Mouse (Mus musculus) intestine, postnatal 0 days (tissue): Measurements from ENCODE around the gene Fli1. TPM values are rescaled to one million over a fixed set of nuclear protein-coding genes. Genes with fewer than 3 reads are reported as not detected.

Experiments
- ATAC-seq: fragments of 200-750 bp; cut with Nextera tagmentation; 2 replicates; pipeline ENCODE4 v1.8.0; 2017; ENCODE audit warnings: mild to moderate bottlenecking, moderate TSS enrichment, moderate library complexity
- H3K27ac ChIP-seq: fragments of 300-500 bp; sonication (generic); 2 replicates; pipeline ENCODE4 v1.5.1; 2014; ENCODE audit warnings: mild to moderate bottlenecking, low read depth, low read length, moderate library complexity
- H3K27me3 ChIP-seq: fragments of 300-500 bp; sonication (generic); replicated peaks from 2 replicates; pipeline ENCODE4 v1.6.1; 2014; ENCODE audit warnings: low read length, mixed read lengths; ENCODE audit not compliant: control insufficient read depth, insufficient read depth
- H3K36me3 ChIP-seq: fragments of 300-500 bp; sonication (generic); 2 replicates; pipeline ENCODE4 v1.6.1; 2014; ENCODE audit warnings: mild to moderate bottlenecking, moderate library complexity; ENCODE audit not compliant: control insufficient read depth, insufficient read depth
- H3K4me1 ChIP-seq: fragments of 300-500 bp; sonication (generic); replicated peaks from 2 replicates; pipeline ENCODE4 v1.6.1; 2014; ENCODE audit warnings: antibody characterized with exemption, low read length, mixed read lengths; ENCODE audit not compliant: control insufficient read depth, insufficient read depth
- H3K4me2 ChIP-seq: fragments of 300-500 bp; sonication (generic); replicated peaks from 2 replicates; pipeline ENCODE4 v1.6.1; 2014; ENCODE audit warnings: low read depth, mild to moderate bottlenecking, moderate library complexity
- H3K4me3 ChIP-seq: fragments of 300-500 bp; sonication (generic); 2 replicates; pipeline ENCODE4 v1.5.1; 2014; ENCODE audit warnings: low read depth, low read length
- H3K9ac ChIP-seq: fragments of 300-500 bp; sonication (generic); 2 replicates; pipeline ENCODE4 v1.6.1; 2014; ENCODE audit warnings: mild to moderate bottlenecking, low read depth, low read length
- H3K9me3 ChIP-seq: fragments of 300-500 bp; sonication (generic); 2 replicates; pipeline ENCODE4 v1.6.1; 2016; ENCODE audit warnings: mixed run types; ENCODE audit not compliant: control insufficient read depth
- CTCF ChIP-seq: sonication (generic); IDR thresholded peaks from 2 replicates; pipeline ENCODE4 v1.5.1; 2016; ENCODE audit warnings: low read depth, mild to moderate bottlenecking, control low read depth, antibody characterized with exemption, moderate library complexity
- WGBS: fragments of 180-500 bp; shearing (Covaris S2); extraction: QIAGEN DNeasy Blood & Tissue Kit; methylation state at CpG from one replicate; pipeline ENCODE4 v1.1.7; 2014; 5-methylcytosine and 5-hydroxymethylcytosine counted together
- polyA plus RNA-seq: library from polyadenylated mRNA; unstranded; fragments of >200 nt; fragmentation: Nextera tagmentation; extraction: Ambion mirVana; gene quantifications from 2 replicates; pipeline ENCODE4 v1.2.1, GENCODE M21; 2015

The Fli1 gene
- polyA plus RNA-seq, 1 experiment from 2014 or later, result 6.0 TPM

DNA sequence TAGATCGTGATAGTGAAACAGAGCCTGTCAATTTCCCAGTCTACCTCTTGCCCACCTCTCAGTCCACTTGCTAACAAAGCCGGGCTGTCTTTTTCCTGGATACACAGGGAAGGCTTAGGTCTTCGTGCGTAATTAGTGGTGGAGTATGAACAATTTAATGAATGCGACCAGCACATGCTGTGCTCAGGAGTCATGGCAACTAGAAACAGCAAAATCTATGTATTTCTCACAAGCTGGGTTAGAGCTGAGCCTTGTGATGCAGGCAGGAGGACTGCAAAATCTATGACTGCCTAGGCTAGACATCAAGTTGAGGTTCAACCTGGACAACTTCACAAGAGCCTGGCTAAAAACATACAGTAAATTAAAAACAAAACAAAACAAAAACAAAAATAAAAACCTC lies 12.5 kb downstream of the Fli1 start:
- 80% methylated on average over 5 of the region's 5 CpGs for WGBS
- no peak overlapping the region for H3K27ac ChIP-seq
- H3K36me3 ChIP-seq, result no peaks in the 10 kb centered on the region
- no peak for ATAC-seq
- no peak for TF ChIP-seq CTCF
- no peak overlapping the region for H3K9ac ChIP-seq
- H3K9me3 ChIP-seq, result no peaks in the 10 kb centered on the region
- H3K4me1 ChIP-seq, result no peaks in the 10 kb centered on the region
- H3K4me3 ChIP-seq, result no peak overlapping the region
- H3K4me2 ChIP-seq, result no peak overlapping the region
- H3K27me3 ChIP-seq, result no peaks in the 10 kb centered on the region

DNA sequence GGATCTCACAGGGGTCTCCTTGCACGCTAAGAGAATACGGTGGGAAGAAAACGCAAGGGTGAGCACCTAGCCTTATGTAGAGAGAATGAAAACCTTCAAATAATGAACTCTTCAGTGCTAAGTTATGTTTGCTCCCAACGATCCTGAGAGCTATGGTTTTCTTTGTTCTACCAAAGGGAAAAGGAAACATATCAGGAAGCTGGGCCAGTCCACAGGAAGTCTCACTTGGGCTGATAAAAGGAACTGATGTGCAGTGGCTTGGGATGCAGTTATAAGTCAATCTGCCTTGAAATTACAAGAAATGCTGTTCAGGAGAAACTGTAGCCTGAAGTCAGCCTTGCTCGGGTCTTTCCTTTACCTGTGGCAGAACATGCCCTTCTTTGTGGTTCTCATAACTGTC lies 13.1 kb downstream of the Fli1 start:
- no peak overlapping the region for H3K4me3 ChIP-seq
- H3K27me3 ChIP-seq, result no peaks in the 10 kb centered on the region
- no peak overlapping the region for H3K4me2 ChIP-seq
- no peak overlapping the region for H3K27ac ChIP-seq
- TF ChIP-seq CTCF, result no peak
- no peaks in the 10 kb centered on the region for H3K4me1 ChIP-seq
- no peaks in the 10 kb centered on the region for H3K36me3 ChIP-seq
- no peak for ATAC-seq
- 80% methylated on average over 5 of the region's 5 CpGs for WGBS
- no peaks in the 10 kb centered on the region for H3K9me3 ChIP-seq
- H3K9ac ChIP-seq, result no peak overlapping the region

DNA sequence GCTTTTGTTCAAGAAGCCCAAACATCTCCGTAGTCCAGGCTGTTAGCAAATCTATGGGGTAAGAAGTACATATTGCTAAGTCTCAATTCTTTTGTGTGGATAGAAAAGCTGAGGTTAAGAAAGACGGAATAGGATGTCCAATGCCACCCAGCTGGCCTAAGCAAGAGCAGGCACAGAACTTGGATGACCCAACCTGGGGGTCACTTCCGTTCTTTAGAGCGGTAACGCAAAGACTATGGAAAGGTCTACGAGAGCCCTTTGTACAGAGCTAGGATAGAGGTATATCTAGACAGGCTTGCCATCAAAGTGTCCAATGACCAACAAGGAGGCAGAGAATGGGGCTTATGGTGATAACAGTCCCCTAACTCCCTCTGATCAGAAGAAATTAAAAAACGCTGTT lies 15.3 kb downstream of the Fli1 start:
- Histone ChIP-seq H3K27me3 (no peaks in the 10 kb centered on the region), H3K9ac (no peak overlapping the region), H3K4me1 (no peaks in the 10 kb centered on the region), H3K36me3 (no peaks in the 10 kb centered on the region), H3K4me2 (no peak overlapping the region), H3K9me3 (no peaks in the 10 kb centered on the region), H3K27ac (no peak overlapping the region), H3K4me3 (no peak overlapping the region)
- no peak for ATAC-seq
- 88% methylated on average over 7 of the region's 7 CpGs for WGBS
- no peak for TF ChIP-seq CTCF

DNA sequence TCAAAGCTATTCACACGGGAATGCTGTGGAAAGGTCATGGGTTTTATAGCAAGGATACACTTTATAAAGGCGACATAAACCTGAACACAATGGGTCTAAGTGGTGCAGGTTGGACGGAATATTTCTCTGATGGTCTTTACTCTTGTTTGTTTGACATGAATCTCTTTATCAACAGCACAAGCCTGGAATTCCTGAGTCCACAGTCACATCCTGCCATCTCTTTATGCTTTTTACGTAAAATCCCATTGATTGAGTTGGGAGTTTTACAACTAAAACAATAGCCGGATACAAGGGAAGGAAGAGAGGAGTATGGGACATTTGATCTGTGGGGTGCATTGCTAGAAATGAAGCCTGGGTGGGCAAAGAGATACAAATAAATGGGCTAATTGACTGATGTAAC lies 16.9 kb downstream of the Fli1 start:
- Histone ChIP-seq H3K27ac (no peak overlapping the region), H3K9me3 (no peaks in the 10 kb centered on the region), H3K9ac (no peak overlapping the region), H3K27me3 (no peaks in the 10 kb centered on the region), H3K4me3 (no peak overlapping the region), H3K36me3 (no peaks in the 10 kb centered on the region), H3K4me2 (no peak overlapping the region), H3K4me1 (no peaks in the 10 kb centered on the region)
- no peak for ATAC-seq
- no peak for TF ChIP-seq CTCF
- 62% methylated on average over 5 of the region's 5 CpGs for WGBS

DNA sequence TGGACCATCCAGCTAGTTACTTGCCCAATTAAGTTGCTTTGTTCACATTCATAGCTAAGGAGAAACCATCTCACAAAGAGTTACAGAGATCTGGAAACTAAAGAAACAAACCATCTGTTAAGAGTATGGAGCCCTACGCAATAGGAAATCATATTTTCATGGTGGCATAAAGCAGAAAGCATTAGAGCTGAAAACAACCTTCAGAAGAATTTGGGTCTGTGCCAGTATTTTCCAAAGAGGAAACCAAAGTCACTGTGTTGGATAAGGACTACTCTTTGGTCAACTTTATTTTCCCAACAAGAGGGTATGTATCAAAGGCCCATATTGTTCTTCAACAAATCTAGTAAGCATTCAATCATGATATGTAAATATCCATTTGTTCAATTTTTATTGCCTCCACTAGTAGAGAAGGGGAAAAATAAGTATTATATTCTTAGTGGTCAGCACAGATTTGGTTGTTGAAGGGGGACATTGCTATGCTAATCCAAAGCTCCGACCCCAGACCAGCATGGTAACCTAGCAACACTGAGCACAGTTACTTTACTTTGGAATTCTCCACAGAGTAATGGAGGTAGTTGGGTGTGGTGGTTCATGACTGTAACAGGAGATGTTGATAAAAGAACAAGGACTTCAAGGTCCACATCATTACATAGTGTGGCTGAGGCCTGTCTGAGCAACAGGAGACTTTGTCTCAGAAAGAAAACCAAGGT lies 20.0 kb downstream of the Fli1 start:
- ATAC-seq, result no peak

DNA sequence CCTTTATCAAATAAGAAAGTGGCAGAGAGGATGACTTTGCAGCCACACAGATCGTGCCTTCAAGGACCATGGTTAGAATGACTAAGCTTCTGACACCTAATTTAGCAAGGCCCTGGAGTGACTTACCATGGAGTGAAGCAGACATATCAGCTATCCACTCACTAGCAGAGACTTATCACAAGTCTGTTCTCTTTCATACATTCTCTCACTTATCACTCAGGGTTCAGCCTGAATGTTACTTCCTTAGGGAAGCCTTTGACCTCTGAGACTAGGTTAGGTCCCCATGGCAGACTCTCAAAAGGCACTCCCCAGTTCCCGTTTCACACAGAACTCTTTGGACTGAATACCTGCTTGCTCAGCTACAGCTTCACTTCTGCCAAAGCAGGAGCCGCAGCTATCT lies 21.3 kb downstream of the Fli1 start:
- 74% methylated on average over 3 of the region's 3 CpGs for WGBS
- TF ChIP-seq CTCF, result no peak

More for the DNA sequence above, 20.0 kb downstream of the Fli1 start:
- Histone ChIP-seq H3K36me3 (no peaks in the 10 kb centered on the region), H3K27me3 (no peaks in the 10 kb centered on the region), H3K9ac (no peak overlapping the region), H3K27ac (no peak overlapping the region), H3K9me3 (no peaks in the 10 kb centered on the region), H3K4me1 (no peaks in the 10 kb centered on the region; the same call in 1 of the 2 replicates), H3K4me2 (no peak overlapping the region), H3K4me3 (no peak overlapping the region)
- no peak for TF ChIP-seq CTCF
- WGBS, result 63% methylated on average over 2 of the region's 2 CpGs

More for the DNA sequence above, 21.3 kb downstream of the Fli1 start:
- H3K4me3 ChIP-seq, result no peak overlapping the region
- no peaks in the 10 kb centered on the region for H3K9me3 ChIP-seq
- ATAC-seq, result no peak
- no peak overlapping the region for H3K9ac ChIP-seq
- no peak overlapping the region for H3K4me2 ChIP-seq
- H3K4me1 ChIP-seq, result no peaks in the 10 kb centered on the region; the same call in 1 of the 2 replicates
- H3K27me3 ChIP-seq, result no peaks in the 10 kb centered on the region
- no peaks in the 10 kb centered on the region for H3K36me3 ChIP-seq
- H3K27ac ChIP-seq, result no peak overlapping the region
